Mouse (Mus musculus) lung, adult 18-20 months (tissue): ENCODE measurements at regions not wholly inside any gene's neighbourhood (a gene's known extent, or its start where the extent isn't known, plus 50 kb on each side); places are given as distances from the start of the nearest gene placed in this dataset.

ENCODE experiments used
- DNase-seq, 2 experiments: peaks; one replicate each; pipeline ENCODE4 v3.0.0; 2022; ENCODE audit warnings: mixed read lengths in 2 of 2

DNA sequence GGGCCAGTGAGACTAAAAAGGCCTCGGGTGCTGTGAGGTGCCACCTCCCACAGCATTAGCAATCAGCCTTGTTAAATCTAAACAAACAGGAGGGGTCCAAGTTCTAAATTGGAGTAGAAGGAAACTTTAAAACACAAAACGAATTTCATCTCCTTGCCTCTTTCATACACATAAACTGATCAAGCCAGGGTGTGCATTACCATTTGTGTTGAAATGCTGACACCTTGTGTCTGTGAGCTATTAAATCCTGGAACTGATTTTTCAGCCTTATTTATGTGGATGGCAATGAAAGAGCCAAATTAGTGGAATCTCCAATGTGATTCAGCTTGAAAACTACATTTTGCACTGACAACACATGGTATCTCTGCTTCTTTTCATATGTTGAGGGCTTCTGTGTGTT, 114.8 kb downstream of the Pcsk1 start:
- DNase-seq: no peak

DNA sequence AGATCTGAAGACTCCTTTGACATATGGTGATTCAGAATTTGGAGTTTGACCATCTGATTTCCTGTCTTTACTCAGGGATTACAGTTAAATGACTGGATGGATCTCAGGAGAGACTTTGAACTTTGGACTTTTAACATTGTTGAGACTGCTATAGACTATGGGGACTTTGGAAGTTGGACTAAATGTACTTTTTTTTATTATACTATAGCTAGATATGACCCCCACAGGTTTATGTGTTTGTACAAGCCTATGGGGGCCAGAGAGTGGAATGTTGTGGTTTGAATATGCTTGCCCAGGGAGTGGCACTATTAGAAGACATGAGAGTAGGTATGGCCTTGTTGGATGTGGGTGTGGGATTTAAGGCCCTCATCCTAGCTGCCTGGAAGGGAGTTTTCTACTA, 134.3 kb downstream of the Pcsk1 start:
- DNase-seq: no peak

DNA sequence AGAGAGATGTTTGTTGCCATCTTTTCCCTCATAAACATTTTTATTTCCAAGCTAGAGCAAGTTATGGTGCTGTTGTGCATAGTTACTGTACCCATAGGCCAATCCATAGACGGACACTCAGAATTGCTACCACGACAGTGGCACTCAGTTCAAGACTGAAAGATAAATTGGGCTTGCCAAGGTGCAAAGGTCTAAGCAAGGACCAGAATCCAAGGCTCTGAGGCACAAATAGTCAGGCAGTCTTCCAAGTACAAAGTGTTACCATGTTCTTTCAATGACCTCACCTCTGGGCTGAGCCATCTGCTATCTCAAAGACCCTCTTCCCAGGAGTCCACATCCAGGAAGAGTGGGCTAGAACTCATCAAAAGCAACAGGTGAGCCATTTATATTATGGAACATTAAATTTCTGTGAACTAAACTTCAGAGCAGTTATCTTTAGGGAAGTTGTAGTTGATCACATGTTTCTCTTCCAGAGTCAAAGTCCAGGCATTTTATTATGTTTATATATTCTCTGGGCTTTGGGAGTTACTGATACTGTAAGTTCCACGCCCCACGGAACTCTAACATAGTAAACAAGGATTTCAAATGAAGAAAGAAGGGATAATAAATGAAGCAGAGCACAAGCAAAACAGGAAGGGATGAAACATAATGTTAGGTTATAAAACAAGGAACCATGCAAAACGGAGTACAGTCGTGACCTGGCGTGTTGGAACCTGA, 136.1 kb downstream of the Pcsk1 start:
- no peak for DNase-seq

DNA sequence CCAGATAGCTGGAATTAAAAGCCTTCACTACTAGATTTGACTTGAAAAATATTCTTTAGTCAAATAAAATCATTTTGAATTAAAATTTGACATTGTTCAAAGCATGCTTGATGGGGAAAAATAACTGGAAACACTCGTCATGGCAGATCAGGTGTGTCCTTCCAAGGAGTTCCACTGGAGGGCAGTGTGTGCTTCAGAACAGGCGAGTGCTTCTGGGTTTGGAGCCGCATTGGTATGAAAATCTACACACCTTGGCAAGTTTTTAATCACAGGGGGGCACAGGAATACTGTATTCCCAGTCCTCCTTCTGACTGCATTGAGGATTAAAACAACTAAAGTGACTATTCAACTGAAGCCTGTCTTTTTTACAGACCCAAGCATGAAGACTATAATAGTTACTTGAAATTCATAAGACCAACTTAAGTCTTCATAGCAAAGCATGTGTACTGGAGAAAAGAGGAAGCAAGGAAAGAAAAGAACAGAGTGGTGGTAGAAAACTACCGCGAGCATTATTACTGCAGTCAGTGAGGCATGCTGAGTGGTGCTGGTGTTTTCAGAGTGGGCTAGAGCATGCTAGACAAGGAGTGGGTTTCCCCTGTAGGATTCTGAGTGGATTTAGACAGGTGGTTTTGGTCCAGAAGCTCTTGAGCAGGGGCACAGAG, 138.1 kb downstream of the Pcsk1 start:
- peak; percentile 37 to 49 for DNase-seq

DNA sequence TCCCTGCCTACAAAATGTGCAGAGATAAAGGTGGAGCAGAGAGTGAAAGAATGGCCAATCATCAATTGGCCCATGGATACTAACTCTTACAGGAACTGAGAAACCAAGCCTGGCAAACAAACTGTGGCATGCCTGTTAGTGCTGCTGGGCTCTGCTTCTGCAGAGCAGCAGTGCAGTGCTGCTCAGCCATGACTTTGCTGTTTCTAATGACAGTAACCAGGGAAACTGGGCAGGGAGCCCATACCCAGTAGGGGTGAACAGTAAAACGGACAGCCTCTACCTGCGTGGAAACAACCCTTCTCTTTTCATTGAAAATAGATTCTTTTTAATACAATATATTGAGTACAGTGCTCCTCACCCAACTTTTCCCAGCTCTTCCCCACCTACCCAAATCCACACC, 146.8 kb downstream of the Pcsk1 start:
- peak; percentile 26 to 61 for DNase-seq
